ENCODE assay signal across 1 mouse cellular context in the genomic region with DNA sequence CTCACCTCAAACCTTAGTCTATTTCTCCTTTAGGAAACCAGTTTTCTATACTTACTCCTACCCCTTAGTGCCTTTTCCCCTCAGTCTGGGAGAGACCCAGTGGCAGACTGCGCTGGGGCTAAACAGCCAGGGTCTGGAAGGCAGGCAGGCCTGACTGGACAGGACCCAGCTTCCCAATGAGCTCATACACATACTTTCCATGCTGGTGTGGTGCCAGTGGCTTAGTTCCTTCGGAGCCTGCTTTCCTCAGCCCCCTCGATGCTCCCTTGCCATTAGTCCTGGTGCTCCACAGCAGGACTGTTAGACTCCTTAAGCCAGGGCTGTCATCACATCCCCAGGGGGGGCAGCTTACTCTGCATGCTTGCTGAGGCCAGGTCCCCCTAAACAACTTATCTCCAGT.
TF ChIP-seq lines count a peak whose summit lies in the region.

No protein-coding gene starts in this region.

TF ChIP-seq in MEL, 35 proteins besides CTCF, POLR2A, EP300 and RAD21:
- peak; percentile 14; the same call in 1 of the 2 replicates for TF ChIP-seq SIN3A (IDR thresholded peaks at IDR 0.05; ENCODE audit: low read length)
- TF ChIP-seq ELF1 (IDR thresholded peaks at IDR 0.05; ENCODE audit: low read depth, low read length): no peak
TF ChIP-seq in MEL: peak in this region for 1.
